Comparison of ENCODE assay signal across 17 mouse cellular contexts in the genomic region with DNA sequence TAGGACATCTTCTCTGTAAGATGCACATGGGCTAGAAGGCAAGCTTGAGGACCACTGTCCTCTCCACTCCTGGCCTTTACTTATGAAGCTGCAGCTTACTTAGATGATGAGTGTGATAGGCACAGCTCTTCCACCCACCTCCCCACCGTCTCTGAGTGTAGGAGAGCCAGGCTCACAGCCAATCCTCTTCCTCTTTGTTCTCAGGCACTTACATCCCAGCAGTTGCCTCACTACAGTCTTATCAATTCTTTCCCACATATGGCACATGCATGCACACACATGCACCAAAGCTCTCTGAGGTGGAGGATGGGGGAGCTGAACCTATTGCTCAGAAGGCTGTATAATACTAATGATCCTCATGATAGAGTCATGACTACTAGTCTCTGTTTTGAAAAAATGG.
"Had no signal": no experiment of that assay in that cellular context is flagged by ENCODE, and none has a peak within 500 bp of the region (broad histone marks: within the 10 kb centered on the region; RNA-seq: fewer than 3 reads in every experiment).

No protein-coding gene starts in this region.

- H3K36me3 ChIP-seq: lung, embryonic 15.5 days; midbrain, embryonic 12.5 days; midbrain, embryonic 15.5 days; neural tube, embryonic 13.5 days had no signal

- H3K9me3 ChIP-seq: lung, embryonic 15.5 days; midbrain, embryonic 12.5 days; midbrain, embryonic 15.5 days; neural tube, embryonic 13.5 days had no signal

- H3K27ac ChIP-seq: hindbrain, postnatal 0 days; lung, embryonic 15.5 days; midbrain, embryonic 12.5 days; midbrain, embryonic 15.5 days; neural tube, embryonic 13.5 days had no signal

- H3K9ac ChIP-seq: lung, embryonic 15.5 days; midbrain, embryonic 12.5 days; midbrain, embryonic 15.5 days; neural tube, embryonic 13.5 days had no signal

- H3K4me1 ChIP-seq: midbrain, embryonic 15.5 days had no signal

- H3K4me3 ChIP-seq: left cerebral cortex, adult 2 months; lung, embryonic 15.5 days; midbrain, embryonic 12.5 days; midbrain, embryonic 15.5 days; myocyte; neural tube, embryonic 13.5 days had no signal

- H3K4me2 ChIP-seq: lung, embryonic 15.5 days; midbrain, embryonic 12.5 days; midbrain, embryonic 15.5 days; neural tube, embryonic 13.5 days had no signal

- DNase-seq: layer of hippocampus, postnatal 36 days; lung, adult 18-20 months; lung, postnatal 10 days; lung, postnatal 36 days; retina, postnatal 1 day; thymus, adult 18-20 months; thymus, postnatal 14 days; thymus, postnatal 4 days had no signal

- H3K27me3 ChIP-seq: lung, embryonic 15.5 days; midbrain, embryonic 12.5 days; midbrain, embryonic 15.5 days; neural tube, embryonic 13.5 days had no signal

- ATAC-seq: hindbrain, postnatal 0 days; inflammation-experienced regulatory T-cells, adult 6 months; intestine, embryonic 16.5 days; midbrain, embryonic 15.5 days had no signal
